Mouse (Mus musculus): Measurements from ENCODE around the gene Gpd1. TPM values are rescaled to one million over a fixed set of nuclear protein-coding genes. Genes with fewer than 3 reads are reported as not detected.
"Not testable (repeated sequence)": the region's sequence is repeated elsewhere in the genome, so short reads cannot be mapped to it uniquely, and the experiment has no call there.

Gene Gpd1
- polyA plus RNA-seq, 1 experiment from 2014 or later, result 124 TPM

DNA sequence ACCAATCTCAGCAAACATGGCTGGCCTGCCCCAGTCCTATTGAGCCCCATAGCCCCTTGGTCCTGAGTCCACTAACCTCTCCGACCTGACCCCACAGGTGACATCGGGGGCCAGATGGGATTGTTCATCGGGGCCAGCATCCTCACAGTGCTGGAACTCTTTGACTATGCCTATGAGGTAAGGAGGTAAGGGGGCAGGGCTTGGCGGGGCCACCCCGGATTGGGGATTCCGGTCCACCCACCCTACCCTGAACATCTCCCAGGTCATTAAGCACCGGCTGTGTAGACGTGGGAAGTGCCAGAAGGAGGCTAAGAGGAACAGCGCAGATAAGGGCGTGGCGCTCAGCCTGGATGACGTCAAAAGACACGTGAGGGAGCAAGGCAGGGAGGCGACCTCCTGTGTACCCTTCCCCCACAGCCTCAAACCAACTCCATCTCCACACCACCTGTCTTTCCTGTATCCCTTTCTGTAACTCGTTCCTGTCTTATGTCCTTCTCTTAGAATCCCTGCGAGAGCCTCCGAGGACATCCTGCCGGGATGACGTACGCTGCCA is 18.7 kb upstream of the Gpd1 start:
- H3K4me3 ChIP-seq (ENCODE audit: low read depth, low read length), result no peak overlapping the region
- H3K9ac ChIP-seq (ENCODE audit: low read depth, low read length), result no peak overlapping the region
- H3K27ac ChIP-seq (ENCODE audit: low read depth, low read length), result 0 out of 2 replicates have a peak overlapping the region, but pooled peaks have one; percentile 97
- peaks cover 3% of the 10 kb centered on the region for H3K4me1 ChIP-seq (replicated peaks; ENCODE audit: control insufficient read depth, insufficient read depth, low read length)
- no peak for ATAC-seq
- H3K27me3 ChIP-seq (replicated peaks; ENCODE audit: control insufficient read depth, insufficient read depth, low read length), result no peaks in the 10 kb centered on the region
- TF ChIP-seq CTCF (IDR thresholded peaks at IDR 0.05; ENCODE audit: low read depth), result no peak
- H3K9me3 ChIP-seq (ENCODE audit: control insufficient read depth), result no peaks in the 10 kb centered on the region
- no peaks in the 10 kb centered on the region; the same call in 1 of the 2 replicates for H3K36me3 ChIP-seq (ENCODE audit: control insufficient read depth, insufficient read depth)
- 0 out of 2 replicates have a peak overlapping the region, but pooled peaks have one; percentile 13 for H3K4me2 ChIP-seq (replicated peaks; ENCODE audit: low read depth)
- WGBS, result 37% methylated on average over 20 of the region's 20 CpGs

GRCm38 (mm10) chr15:99699715-99700114 is 17.6 kb upstream of the Gpd1 start:
- 76% methylated on average over 10 of the region's 10 CpGs for WGBS
- H3K36me3 ChIP-seq (ENCODE audit: control insufficient read depth, insufficient read depth), result peaks cover 8% of the 10 kb centered on the region; the same call in 1 of the 2 replicates
- H3K9ac ChIP-seq (ENCODE audit: low read depth, low read length), result no peak overlapping the region
- H3K27me3 ChIP-seq (replicated peaks; ENCODE audit: control insufficient read depth, insufficient read depth, low read length), result no peaks in the 10 kb centered on the region
- peak overlapping the region; percentile 97 for H3K27ac ChIP-seq (ENCODE audit: low read depth, low read length)
- H3K4me1 ChIP-seq (replicated peaks; ENCODE audit: control insufficient read depth, insufficient read depth, low read length), result peaks cover 3% of the 10 kb centered on the region
- H3K9me3 ChIP-seq (ENCODE audit: control insufficient read depth), result no peaks in the 10 kb centered on the region
- ATAC-seq, result no peak
- TF ChIP-seq CTCF (IDR thresholded peaks at IDR 0.05; ENCODE audit: low read depth), result no peak
- H3K4me3 ChIP-seq (ENCODE audit: low read depth, low read length), result no peak overlapping the region
- peak overlapping the region; percentile 25 for H3K4me2 ChIP-seq (replicated peaks; ENCODE audit: low read depth)

GRCm38 (mm10) chr15:99700219-99701106 is 16.9 kb upstream of the Gpd1 start:
- Histone ChIP-seq H3K4me1 (replicated peaks; ENCODE audit: control insufficient read depth, insufficient read depth, low read length) (peaks cover 3% of the 10 kb centered on the region), H3K9me3 (ENCODE audit: control insufficient read depth) (no peaks in the 10 kb centered on the region), H3K36me3 (ENCODE audit: control insufficient read depth, insufficient read depth) (peaks cover 9% of the 10 kb centered on the region; the same call in 1 of the 2 replicates), H3K4me2 (replicated peaks; ENCODE audit: low read depth) (peak overlapping the region; percentile 77), H3K4me3 (ENCODE audit: low read depth, low read length) (peak overlapping the region; percentile 22), H3K27me3 (replicated peaks; ENCODE audit: control insufficient read depth, insufficient read depth, low read length) (no peaks in the 10 kb centered on the region), H3K27ac (ENCODE audit: low read depth, low read length) (peak overlapping the region; percentile 97), H3K9ac (ENCODE audit: low read depth, low read length) (peak overlapping the region; percentile 40)
- no peak for TF ChIP-seq CTCF (IDR thresholded peaks at IDR 0.05; ENCODE audit: low read depth)
- WGBS, result 46% methylated on average over 18 of the region's 18 CpGs
- ATAC-seq, result peak; percentile 89

GRCm38 (mm10) chr15:99701640-99701998 is 15.7 kb upstream of the Gpd1 start:
- peaks cover 17% of the 10 kb centered on the region for H3K36me3 ChIP-seq (ENCODE audit: control insufficient read depth, insufficient read depth)
- H3K4me1 ChIP-seq (replicated peaks; ENCODE audit: control insufficient read depth, insufficient read depth, low read length); ATAC-seq; H3K27me3 ChIP-seq (replicated peaks; ENCODE audit: control insufficient read depth, insufficient read depth, low read length); H3K9me3 ChIP-seq (ENCODE audit: control insufficient read depth): not testable (repeated sequence)
- H3K4me2 ChIP-seq (replicated peaks; ENCODE audit: low read depth), result peak overlapping the region; percentile 77
- WGBS, result 35% methylated on average over 16 of the region's 16 CpGs
- H3K9ac ChIP-seq (ENCODE audit: low read depth, low read length), result peak overlapping the region; percentile 96
- peak overlapping the region; percentile 95 for H3K4me3 ChIP-seq (ENCODE audit: low read depth, low read length)
- peak overlapping the region; percentile 98 for H3K27ac ChIP-seq (ENCODE audit: low read depth, low read length)

- Histone ChIP-seq H3K36me3 (ENCODE audit: control insufficient read depth, insufficient read depth) (peaks cover 21% of the 10 kb centered on the region), H3K27ac (ENCODE audit: low read depth, low read length) (peak within 1 kb of the TSS; percentile 98), H3K4me1 (replicated peaks; ENCODE audit: control insufficient read depth, insufficient read depth, low read length) (peaks cover 3% of the 10 kb centered on the region), H3K4me2 (replicated peaks; ENCODE audit: low read depth) (peak within 1 kb of the TSS; percentile 77), H3K27me3 (replicated peaks; ENCODE audit: control insufficient read depth, insufficient read depth, low read length) (no peaks in the 10 kb centered on the region), H3K9ac (ENCODE audit: low read depth, low read length) (peak within 1 kb of the TSS; percentile 96), H3K9me3 (ENCODE audit: control insufficient read depth) (no peaks in the 10 kb centered on the region), H3K4me3 (ENCODE audit: low read depth, low read length) (peak within 1 kb of the TSS; percentile 95)
- ATAC-seq, result peak; percentile 55
- WGBS, result under 1% methylated on average over 71 of the region's 71 CpGs
- TF ChIP-seq CTCF (IDR thresholded peaks at IDR 0.05; ENCODE audit: low read depth), result peak; percentile 92
Observed at GRCm38 (mm10) chr15:99701999-99702900, 15.1 kb upstream of the Gpd1 start, which contains the start of gene Smarcd1. Smarcd1 (plus strand) TSS chr15:99702129.
